Mouse (Mus musculus) embryo, embryonic 11.5 days (tissue): ENCODE results near the gene Rab26.
A peak's percentile ranks its signal among the peaks of the same experiment; 100 is the strongest.

Experiments used
- DNase-seq: peaks from one replicate; pipeline ENCODE4 v3.0.0-alpha.2; 2012; ENCODE audit warnings: low read depth, low spot score

The Rab26 gene

GRCm38 (mm10) chr17:24548435-24548834 lies 14.4 kb upstream of the Rab26 start:
- DNase-seq: no peak

- DNase-seq: no peak
Observed at GRCm38 (mm10) chr17:24546234-24546633, 12.2 kb upstream of the Rab26 start.

GRCm38 (mm10) chr17:24545247-24545646 lies 11.2 kb upstream of the Rab26 start:
- no peak for DNase-seq

GRCm38 (mm10) chr17:24544613-24545012 lies 10.6 kb upstream of the Rab26 start:
- DNase-seq: no peak

GRCm38 (mm10) chr17:24540375-24540774 lies 6.4 kb upstream of the Rab26 start:
- no peak for DNase-seq

- DNase-seq: no peak
Observed at GRCm38 (mm10) chr17:24538950-24539349, 4.9 kb upstream of the Rab26 start.

GRCm38 (mm10) chr17:24537536-24537935 lies 3.5 kb upstream of the Rab26 start:
- DNase-seq: no peak

- DNase-seq: no peak
Observed at GRCm38 (mm10) chr17:24535300-24535699, 1.3 kb upstream of the Rab26 start.

GRCm38 (mm10) chr17:24533099-24533992 lies 664 bp downstream of the Rab26 start:
- DNase-seq: peak; percentile 74

- DNase-seq: no peak
Observed at GRCm38 (mm10) chr17:24532045-24532444, 2.0 kb downstream of the Rab26 start.

GRCm38 (mm10) chr17:24531064-24531463 lies 2.9 kb downstream of the Rab26 start:
- no peak for DNase-seq

- DNase-seq: no peak
Observed at GRCm38 (mm10) chr17:24530361-24531050, 3.5 kb downstream of the Rab26 start.

- no peak for DNase-seq
Observed at GRCm38 (mm10) chr17:24529883-24530282, 4.1 kb downstream of the Rab26 start.

- peak; percentile 73 for DNase-seq
Observed at GRCm38 (mm10) chr17:24529007-24529451, 5.0 kb downstream of the Rab26 start.

GRCm38 (mm10) chr17:24528560-24528918 lies 5.5 kb downstream of the Rab26 start:
- DNase-seq: no peak

- peak; percentile 98 for DNase-seq
Observed at GRCm38 (mm10) chr17:24527723-24528559, 6.1 kb downstream of the Rab26 start, which contains the start of gene Traf7. TSS of gene Traf7 (minus strand) at chr17:24527938.

GRCm38 (mm10) chr17:24527315-24527714 lies 6.7 kb downstream of the Rab26 start:
- no peak for DNase-seq

- DNase-seq: no peak
Observed at GRCm38 (mm10) chr17:24524734-24525133, 9.3 kb downstream of the Rab26 start.

- no peak for DNase-seq
Observed at GRCm38 (mm10) chr17:24520450-24520849, 13.6 kb downstream of the Rab26 start.

GRCm38 (mm10) chr17:24514270-24515257 lies 19.4 kb downstream of the Rab26 start:
- DNase-seq: no peak

- DNase-seq: no peak
Observed at GRCm38 (mm10) chr17:24513609-24514008, 20.4 kb downstream of the Rab26 start.
